Mouse (Mus musculus) cortical plate, adult 2 months (tissue): ENCODE data around the gene Cog5. TPM values are rescaled to one million over a fixed set of nuclear protein-coding genes. Genes with fewer than 3 reads are reported as not detected.

Experiments
- H3K27ac ChIP-seq: fragments of 200-500 bp; 2 replicates; pipeline ENCODE4 v1.5.1; 2012; ENCODE audit warnings: low read length, control low read depth, inconsistent platforms; ENCODE audit not compliant: insufficient read depth
- H3K4me1 ChIP-seq: fragments of 200-500 bp; 2 replicates; pipeline ENCODE4 v1.6.1; 2011; ENCODE audit warnings: low read length; ENCODE audit not compliant: control insufficient read depth, insufficient read depth
- H3K4me3 ChIP-seq: fragments of 200-500 bp; 2 replicates; pipeline ENCODE4 v1.5.1; 2011; ENCODE audit warnings: mild to moderate bottlenecking, low read length, control low read depth; ENCODE audit not compliant: insufficient read depth
- CTCF ChIP-seq: fragments of 200-500 bp; IDR thresholded peaks from 2 replicates; pipeline ENCODE4 v1.5.1; 2011; ENCODE audit warnings: mild to moderate bottlenecking, control low read depth, low read length; ENCODE audit not compliant: insufficient read depth; ENCODE audit errors: extremely low read depth
- POLR2A ChIP-seq: fragments of 200-500 bp; IDR thresholded peaks from 2 replicates; pipeline ENCODE4 v1.6.1; 2011; ENCODE audit warnings: mild to moderate bottlenecking, low read length, control low read depth; ENCODE audit not compliant: insufficient read depth; ENCODE audit errors: extremely low read depth
- polyA plus RNA-seq: library from polyadenylated mRNA; depleted of rRNA; stranded (reverse); fragments of >200 nt; gene quantifications from 2 replicates; pipeline ENCODE4 v1.2.3, GENCODE M21; 2012

Cog5 gene
- polyA plus RNA-seq, 1 experiment = 30.1 TPM

- H3K4me1 ChIP-seq = no peaks in the 10 kb centered on the region
- no peak overlapping the region for H3K27ac ChIP-seq
- no peak overlapping the region for H3K4me3 ChIP-seq
- TF ChIP-seq CTCF (no peak), POLR2A (no peak)
These were observed 129.6 kb downstream of the Cog5 start for GRCm38 (mm10) chr12:31784291-31784690.

- H3K27ac ChIP-seq = no peak overlapping the region
- TF ChIP-seq POLR2A = no peak
- peaks cover 2% of the 10 kb centered on the region; the same call in 1 of the 2 replicates for H3K4me1 ChIP-seq
- no peak overlapping the region for H3K4me3 ChIP-seq
These were observed 133.9 kb downstream of the Cog5 start for GRCm38 (mm10) chr12:31788530-31788929.

- H3K4me1 ChIP-seq = no peaks in the 10 kb centered on the region
- TF ChIP-seq CTCF (no peak), POLR2A (no peak)
- H3K4me3 ChIP-seq = no peak overlapping the region
- H3K27ac ChIP-seq = no peak overlapping the region
These were observed 151.9 kb downstream of the Cog5 start for GRCm38 (mm10) chr12:31806410-31807154.

GRCm38 (mm10) chr12:31818051-31818461 is 163.4 kb downstream of the Cog5 start:
- no peaks in the 10 kb centered on the region for H3K4me1 ChIP-seq
- H3K27ac ChIP-seq = peak overlapping the region; percentile 35; the same call in 1 of the 2 replicates
- TF ChIP-seq CTCF (no peak), POLR2A (no peak)
- no peak overlapping the region for H3K4me3 ChIP-seq

- no peak overlapping the region for H3K27ac ChIP-seq
- no peak overlapping the region for H3K4me3 ChIP-seq
- TF ChIP-seq POLR2A (no peak), CTCF (no peak)
- H3K4me1 ChIP-seq = no peaks in the 10 kb centered on the region
These were observed 164.4 kb downstream of the Cog5 start for GRCm38 (mm10) chr12:31819096-31819495.

GRCm38 (mm10) chr12:31819520-31819919 is 164.9 kb downstream of the Cog5 start:
- no peak for TF ChIP-seq CTCF
- TF ChIP-seq POLR2A = no peak
- no peak overlapping the region for H3K4me3 ChIP-seq
- no peak overlapping the region for H3K27ac ChIP-seq
- no peaks in the 10 kb centered on the region for H3K4me1 ChIP-seq

- Histone ChIP-seq H3K4me3 (no peak overlapping the region), H3K4me1 (peaks cover 1% of the 10 kb centered on the region)
- no peak for TF ChIP-seq CTCF
These were observed 169.0 kb downstream of the Cog5 start for GRCm38 (mm10) chr12:31823671-31824070.

GRCm38 (mm10) chr12:31824831-31825230 is 170.2 kb downstream of the Cog5 start:
- Histone ChIP-seq H3K4me1 (peaks cover 1% of the 10 kb centered on the region), H3K4me3 (no peak overlapping the region), H3K27ac (no peak overlapping the region; the same call in 1 of the 2 replicates)
- TF ChIP-seq POLR2A (no peak), CTCF (no peak)

More at GRCm38 (mm10) chr12:31823671-31824070, 169.0 kb downstream of the Cog5 start:
- no peak overlapping the region for H3K27ac ChIP-seq

- peak overlapping the region; percentile 78; the same call in 1 of the 2 replicates for H3K27ac ChIP-seq
- TF ChIP-seq CTCF (no peak), POLR2A (no peak)
These were observed 171.2 kb downstream of the Cog5 start for GRCm38 (mm10) chr12:31825821-31826220.

GRCm38 (mm10) chr12:31826476-31826875 is 171.8 kb downstream of the Cog5 start:
- TF ChIP-seq CTCF (no peak), POLR2A (no peak)
- no peak overlapping the region for H3K27ac ChIP-seq
- H3K4me1 ChIP-seq = peaks cover 1% of the 10 kb centered on the region
- no peak overlapping the region for H3K4me3 ChIP-seq

More at GRCm38 (mm10) chr12:31825821-31826220, 171.2 kb downstream of the Cog5 start:
- Histone ChIP-seq H3K4me1 (peaks cover 1% of the 10 kb centered on the region), H3K4me3 (no peak overlapping the region)

- Histone ChIP-seq H3K4me1 (no peaks in the 10 kb centered on the region), H3K4me3 (no peak overlapping the region), H3K27ac (no peak overlapping the region)
- TF ChIP-seq CTCF = no peak
- no peak for TF ChIP-seq POLR2A
These were observed 180.8 kb downstream of the Cog5 start for GRCm38 (mm10) chr12:31835480-31835879.

- Histone ChIP-seq H3K27ac (no peak overlapping the region), H3K4me3 (no peak overlapping the region), H3K4me1 (no peaks in the 10 kb centered on the region)
- no peak for TF ChIP-seq CTCF
- TF ChIP-seq POLR2A = no peak
These were observed 181.5 kb downstream of the Cog5 start for GRCm38 (mm10) chr12:31836211-31836610.
